Mouse (Mus musculus) spleen, adult 2 months (tissue): ENCODE data around the gene Tm6sf2.

Experiments
- CTCF ChIP-seq: fragments of 200-500 bp; IDR thresholded peaks from 2 replicates; pipeline ENCODE4 v1.5.1; 2011; ENCODE audit warnings: mild to moderate bottlenecking, inconsistent platforms; ENCODE audit not compliant: insufficient read depth, insufficient read length, insufficient replicate concordance; ENCODE audit errors: extremely low read depth
- POLR2A ChIP-seq: fragments of 200-500 bp; IDR thresholded peaks from 2 replicates; pipeline ENCODE4 v1.6.1; 2011; ENCODE audit warnings: low read depth, low read length, inconsistent platforms

DNA sequence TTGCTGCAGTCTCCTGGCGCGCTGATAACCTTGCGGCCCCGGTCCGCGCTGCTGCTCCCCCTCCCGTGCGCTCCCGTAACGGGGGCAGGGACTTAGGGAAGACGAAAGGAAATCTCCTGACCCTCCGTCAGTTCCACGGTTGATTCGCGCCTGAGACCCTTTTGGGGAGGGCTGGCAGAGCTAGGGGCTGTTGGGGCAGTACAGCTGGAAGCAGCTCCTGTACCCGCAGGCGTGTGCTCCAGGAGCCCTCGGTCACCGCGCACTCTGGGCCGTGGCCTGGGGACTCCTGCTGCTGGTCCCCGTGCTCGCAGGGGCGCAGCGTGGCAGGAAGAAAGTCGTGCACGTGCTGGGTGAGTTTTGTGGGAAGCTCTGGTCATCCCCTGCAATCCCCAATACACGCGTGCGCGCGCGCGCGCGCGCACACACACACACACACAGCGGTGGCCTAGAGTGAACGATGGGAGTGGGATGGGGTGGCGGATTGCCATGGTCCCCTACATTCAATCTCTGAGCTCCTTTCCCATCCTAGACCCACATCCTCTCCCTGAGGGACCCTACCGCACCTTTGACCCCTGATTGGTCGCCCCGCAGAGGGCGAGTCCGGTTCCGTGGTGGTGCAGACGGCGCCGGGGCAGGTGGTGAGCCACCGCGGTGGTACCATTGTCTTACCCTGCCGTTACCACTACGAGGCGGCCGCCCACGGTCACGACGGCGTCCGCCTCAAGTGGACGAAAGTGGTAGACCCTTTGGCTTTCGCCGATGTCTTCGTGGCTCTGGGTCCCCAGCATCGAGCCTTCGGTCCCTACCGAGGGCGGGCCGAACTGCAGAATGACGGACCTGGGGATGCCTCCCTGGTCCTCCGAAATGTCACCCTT is 11.7 kb downstream of the Tm6sf2 start:
- TF ChIP-seq POLR2A (no peak), CTCF (no peak)
